Mouse (Mus musculus): ENCODE measurements around the gene Olfr1185-ps1.
"Not testable (repeated sequence)": the region's sequence is repeated elsewhere in the genome, so short reads cannot be mapped to it uniquely, and the experiment has no call there.

The Olfr1185-ps1 gene

DNA sequence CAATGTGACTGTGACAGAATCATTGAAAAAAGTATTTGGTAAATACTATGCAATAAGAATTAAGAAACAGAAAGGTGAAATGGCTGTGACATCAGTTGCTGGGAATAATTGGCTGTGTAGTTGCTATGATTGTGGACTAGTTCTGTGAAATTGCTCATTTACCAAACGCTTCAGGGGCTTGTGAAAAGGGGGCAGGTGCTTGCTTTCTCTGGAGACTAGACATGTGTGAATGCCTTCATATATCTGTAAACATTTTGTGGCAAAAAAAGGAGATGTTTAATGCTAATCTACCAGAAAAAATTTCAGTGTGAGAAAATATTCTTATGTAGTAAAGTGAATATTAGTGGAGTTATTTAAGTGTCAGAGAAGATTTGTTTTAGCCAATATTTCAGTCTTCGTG, at the start of gene Olfr1185-ps1:
Gene Olfr1185-ps1 (plus strand): TSS at position 301 of the 400 bp plus-strand sequence.
- no peak for DNase-seq (ENCODE audit: low read depth, low spot score)

DNA sequence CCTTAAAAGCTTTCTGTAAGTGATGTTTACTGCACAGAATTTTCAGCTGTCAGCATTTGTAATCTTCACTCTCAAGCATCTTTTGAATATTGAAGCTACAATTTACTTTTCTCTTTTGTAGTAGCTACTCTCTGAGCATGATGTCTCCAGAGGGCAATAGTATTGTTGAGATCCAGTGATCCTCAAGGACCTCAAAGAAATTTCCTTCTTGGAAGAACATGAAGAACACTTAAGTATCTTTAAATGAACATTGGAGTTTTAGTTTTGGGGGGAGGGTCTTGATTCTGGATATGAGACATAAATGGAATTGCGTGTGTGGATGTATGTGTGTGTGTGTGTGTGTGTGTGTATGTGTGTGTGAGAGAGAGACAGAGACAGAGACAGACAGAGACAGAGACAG, 44.1 kb upstream of the Olfr1185-ps1 start, which contains the start of gene Gm13757:
Gene Gm13757 (minus strand): TSS at position 101 of the 400 bp plus-strand sequence.
- no peak for DNase-seq (ENCODE audit: low read depth, low spot score)

DNA sequence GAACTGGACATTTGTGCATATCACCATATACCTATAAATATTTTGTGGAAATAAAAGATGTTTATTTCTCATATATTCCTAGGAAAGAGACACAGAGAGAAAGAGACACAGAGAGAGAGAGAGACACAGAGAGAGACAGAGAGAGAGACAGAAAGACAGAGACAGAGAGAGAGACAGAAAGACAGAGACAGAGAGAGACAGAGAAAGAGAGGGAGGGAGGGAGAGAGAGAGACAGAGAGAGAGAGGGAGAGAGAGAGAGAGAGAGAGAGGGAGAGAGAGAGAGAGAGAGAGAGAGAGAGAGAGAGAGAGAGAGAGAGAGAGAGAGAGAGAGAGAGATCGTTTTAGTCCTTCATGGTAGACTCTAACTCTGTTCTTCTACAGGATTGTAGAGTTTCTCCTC, 38.6 kb upstream of the Olfr1185-ps1 start, which contains the start of gene Olfr1183:
Gene Olfr1183 (plus strand): TSS at position 301 of the 400 bp plus-strand sequence.
- not testable (repeated sequence) for DNase-seq (ENCODE audit: low read depth, low spot score)

DNA sequence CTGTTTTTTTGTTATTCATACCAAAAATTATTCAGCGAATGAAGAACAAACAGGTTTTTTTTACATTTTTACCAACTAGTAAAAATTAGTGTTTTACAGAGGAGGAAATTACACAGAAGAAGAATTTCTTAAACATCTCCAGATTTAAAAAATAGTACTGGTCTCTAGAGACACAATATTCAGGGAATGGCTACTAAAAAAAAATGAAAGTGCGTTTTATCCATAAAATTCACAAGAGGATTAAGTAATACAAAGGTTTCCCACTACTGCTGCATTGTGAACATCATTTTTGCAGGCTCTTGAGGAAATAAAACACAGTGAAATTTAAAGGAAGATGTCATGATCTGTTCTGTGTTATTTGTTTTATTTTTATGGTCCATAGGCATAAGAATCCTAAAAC, 9.8 kb upstream of the Olfr1185-ps1 start, which contains the start of gene Olfr1184:
Gene Olfr1184 (plus strand): TSS at position 301 of the 400 bp plus-strand sequence.
- no peak for DNase-seq (ENCODE audit: low read depth, low spot score)

DNA sequence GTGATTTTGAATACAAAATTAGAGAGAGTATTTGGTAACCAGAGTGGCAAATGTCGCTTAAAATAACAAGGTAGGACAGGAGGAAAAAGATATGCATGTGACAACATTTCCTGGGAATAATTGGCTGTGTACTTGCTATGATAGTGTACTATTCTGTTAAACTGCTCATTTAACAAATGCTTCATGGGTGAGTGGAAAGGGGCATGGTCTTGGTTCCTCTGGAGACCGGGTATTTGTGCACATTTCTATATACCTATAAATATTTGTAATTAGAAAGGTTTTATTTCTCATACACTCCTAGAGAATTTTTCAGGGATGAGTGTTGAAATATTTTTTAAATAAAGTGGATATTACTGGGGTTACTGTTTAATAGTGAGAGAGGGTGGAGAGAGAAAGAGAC, 25.1 kb downstream of the Olfr1185-ps1 start, which contains the start of gene Olfr1186:
Gene Olfr1186 (plus strand): TSS at position 301 of the 400 bp plus-strand sequence.
- no peak for DNase-seq (ENCODE audit: low read depth, low spot score)

DNA sequence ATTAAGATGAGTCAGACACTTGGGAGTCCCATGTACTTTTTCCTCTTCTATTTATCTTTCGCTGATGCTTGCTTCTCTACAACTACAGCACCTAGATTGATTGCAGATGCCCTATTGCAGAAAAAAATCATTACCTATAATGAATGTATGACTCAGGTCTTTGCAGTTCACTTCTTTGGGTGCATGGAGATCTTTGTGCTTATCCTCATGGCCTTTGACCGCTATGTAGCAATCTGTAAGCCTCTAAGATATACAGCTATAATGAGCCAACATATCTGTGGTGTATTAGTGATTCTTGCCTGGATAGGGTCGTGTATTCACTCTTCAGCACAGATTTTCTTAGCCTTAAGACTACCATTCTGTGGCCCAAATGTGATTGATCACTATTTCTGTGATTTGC, 32.6 kb downstream of the Olfr1185-ps1 start:
- no peak for DNase-seq (ENCODE audit: low read depth, low spot score)
